Mouse (Mus musculus): ENCODE measurements at regions not wholly inside any gene's neighbourhood (a gene's known extent, or its start where the extent isn't known, plus 50 kb on each side); places are given as distances from the start of the nearest gene placed in this dataset.

- DNase-seq: no peak
Observed at GRCm38 (mm10) chr1:119364901-119365300, 57.1 kb downstream of the Inhbb start.

DNA sequence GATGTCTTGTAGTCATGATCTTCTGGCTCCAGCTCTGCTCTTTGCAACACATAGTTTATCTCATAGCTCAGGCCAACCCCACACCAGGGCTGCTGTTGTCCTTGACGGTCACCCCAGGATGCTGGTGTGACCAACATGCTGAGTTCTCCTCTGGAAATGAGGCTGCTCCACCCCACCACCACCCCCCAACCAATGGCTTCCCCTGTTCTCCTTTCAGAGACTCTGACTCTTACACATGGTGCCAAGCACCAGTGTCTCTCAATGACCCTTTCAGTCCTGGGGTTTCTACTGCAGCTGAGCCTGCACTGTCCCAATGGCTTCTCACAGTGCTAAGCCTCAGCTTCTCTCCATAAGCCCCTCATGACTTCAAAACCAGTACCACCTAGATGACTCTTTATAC is 64.0 kb downstream of the Inhbb start:
- DNase-seq: no peak

- no peak for DNase-seq
Observed at GRCm38 (mm10) chr1:119356916-119357315, 65.1 kb downstream of the Inhbb start.

- no peak for DNase-seq
Observed at GRCm38 (mm10) chr1:119355456-119355855, 66.6 kb downstream of the Inhbb start.

DNA sequence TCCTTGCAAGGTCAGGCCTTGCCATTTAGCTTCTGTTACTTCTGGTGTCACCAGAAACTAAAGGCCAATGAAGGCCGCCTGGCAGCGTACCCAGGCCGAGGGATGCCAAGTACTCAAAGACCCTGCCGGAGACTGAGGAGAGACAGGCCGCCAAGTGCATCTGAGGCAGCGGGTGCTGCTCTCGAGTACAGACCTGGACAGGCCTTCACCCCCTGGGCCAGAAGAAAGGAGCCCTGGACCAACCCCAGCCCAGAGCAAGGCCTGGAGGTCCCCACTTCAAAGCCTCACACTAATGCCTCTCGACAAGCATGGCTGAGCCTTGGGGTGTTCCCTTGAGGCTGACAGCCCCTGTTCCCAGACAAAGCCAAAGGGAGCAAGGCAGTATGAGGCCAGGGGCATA is 70.5 kb downstream of the Inhbb start:
- no peak for DNase-seq

DNA sequence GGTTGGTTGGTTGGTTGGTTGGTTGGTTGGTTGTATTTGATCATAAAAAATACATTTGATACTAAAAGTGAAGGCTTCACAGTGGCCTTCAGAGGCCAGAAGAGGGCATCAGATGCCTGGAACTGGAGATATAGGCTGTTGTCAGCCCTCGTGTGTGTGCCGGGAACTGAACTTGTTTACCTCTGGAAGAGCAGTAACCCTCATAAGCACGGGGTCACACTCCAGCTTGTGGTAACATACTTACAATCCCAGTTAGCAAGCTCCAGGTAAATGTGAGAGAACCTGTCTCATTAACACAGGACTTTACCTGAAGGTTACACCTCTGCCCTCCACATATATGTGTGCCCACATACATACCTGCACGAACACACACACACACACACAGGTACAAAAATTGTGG is 71.2 kb downstream of the Inhbb start:
- no peak for DNase-seq

DNA sequence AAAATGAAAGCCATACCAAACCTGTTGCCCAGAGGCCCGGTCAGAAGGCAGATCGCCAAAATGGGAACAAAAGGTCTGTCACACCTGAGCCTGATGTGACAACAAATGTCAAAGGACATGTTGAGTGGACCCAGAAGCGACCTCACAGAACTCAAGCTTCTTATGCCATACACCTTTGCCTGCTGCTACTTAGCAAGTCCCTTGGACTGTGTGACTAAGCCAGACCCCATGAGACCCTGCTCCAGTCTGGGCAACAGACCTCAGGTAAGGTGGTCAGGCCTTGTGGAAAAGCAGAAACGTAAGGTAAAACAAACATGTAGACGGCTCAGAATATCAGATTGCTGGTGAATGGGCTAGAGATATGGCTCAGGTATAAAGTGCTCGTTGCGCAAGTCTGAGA is 71.8 kb downstream of the Inhbb start:
- no peak for DNase-seq

DNA sequence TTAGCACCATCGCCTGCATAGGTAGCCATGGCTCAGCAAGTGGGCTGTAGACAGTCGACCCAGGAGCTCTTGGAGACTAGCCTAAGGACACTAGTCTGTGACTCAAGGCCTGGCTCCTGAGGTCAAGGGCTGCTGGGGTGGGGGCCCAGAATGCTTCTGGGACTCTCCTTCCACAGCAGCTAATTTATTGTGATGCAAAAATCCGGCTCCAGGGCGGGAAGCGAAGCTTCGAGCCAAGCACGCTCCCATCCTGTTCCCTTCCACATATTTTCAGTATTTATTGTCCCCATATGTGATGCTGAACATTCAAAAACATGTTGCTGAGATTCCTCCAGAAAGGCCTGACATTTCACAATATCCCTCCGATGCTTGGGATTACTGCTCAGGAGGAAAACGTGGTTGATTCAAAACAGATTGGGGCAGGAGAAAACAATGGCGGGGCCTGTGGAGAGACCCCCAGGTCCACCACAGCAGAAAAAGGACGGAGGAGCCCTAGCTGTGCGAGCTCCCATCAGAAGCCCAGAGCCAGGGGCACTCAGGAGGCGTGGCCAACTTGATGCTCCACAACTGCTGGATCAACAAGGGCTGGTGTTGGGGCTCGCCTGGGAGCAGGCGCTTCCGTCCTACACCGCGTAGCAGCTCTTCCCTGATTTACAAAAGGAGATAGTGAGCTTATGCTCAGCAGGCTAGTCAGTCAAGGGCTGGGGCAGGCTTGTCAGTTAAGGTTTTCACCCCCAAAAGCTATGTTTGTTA is 73.4 kb downstream of the Inhbb start:
- no peak for DNase-seq

GRCm38 (mm10) chr1:119347749-119348148 is 74.3 kb downstream of the Inhbb start:
- no peak for DNase-seq

DNA sequence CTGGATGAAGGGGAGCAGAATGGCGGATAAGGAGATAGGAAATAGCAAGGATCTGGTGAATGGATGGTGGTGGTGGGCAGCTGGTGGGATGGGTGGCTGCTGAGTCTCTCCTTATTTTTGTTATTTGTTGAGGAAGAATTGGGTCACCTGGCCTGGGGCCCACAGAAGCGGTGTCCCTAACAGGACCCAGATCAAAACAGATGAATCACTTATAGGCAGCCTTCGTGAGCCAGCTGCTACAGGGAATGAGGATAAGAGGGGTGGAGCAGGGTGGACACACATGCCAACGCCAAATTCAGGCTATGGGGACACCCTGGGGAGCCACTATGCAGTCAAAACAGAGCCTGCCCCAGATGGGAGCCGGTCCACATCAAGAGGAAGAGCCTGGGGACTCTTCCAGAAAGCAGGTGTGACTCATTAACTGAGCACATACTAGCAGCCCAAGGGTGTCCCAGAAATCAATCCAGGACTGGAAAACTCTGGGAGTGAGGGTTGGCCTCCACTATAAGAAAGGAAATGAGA is 75.4 kb downstream of the Inhbb start:
- DNase-seq: peak; percentile 31

DNA sequence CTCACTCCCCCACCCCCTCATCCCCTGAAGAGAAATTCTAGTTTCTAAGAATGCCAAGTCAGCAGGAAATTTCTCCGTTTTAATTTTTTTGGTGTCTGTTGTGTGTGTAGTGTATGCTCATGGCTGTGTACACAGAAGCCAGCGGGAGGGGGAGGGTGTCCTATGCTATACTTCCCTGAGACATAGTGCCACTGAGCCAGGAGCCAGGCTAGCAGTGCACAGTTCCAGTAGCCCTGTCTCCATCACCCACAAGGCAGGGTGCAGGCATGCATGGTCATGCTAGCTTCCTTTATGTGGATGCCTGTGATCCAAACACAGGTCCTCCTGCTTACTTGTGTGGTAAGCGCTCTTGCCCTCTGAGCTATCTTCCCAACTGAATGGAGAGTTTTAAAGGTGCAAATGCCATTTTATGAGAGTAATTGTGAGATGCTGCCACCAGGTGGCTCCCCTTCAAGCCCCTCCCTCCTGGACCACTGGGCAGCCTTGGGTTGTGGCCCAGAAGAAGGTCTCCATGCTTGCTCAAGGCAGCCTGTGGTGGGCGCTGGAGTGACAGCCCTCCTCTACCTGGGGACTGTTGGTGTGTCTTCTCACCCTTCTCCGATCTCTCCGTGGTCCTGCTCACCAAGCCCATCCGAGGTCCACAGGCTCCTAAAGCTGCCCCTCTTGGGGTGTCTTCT is 76.8 kb downstream of the Inhbb start:
- DNase-seq: no peak

GRCm38 (mm10) chr1:119344046-119344445 is 78.0 kb downstream of the Inhbb start:
- DNase-seq: peak; percentile 76

DNA sequence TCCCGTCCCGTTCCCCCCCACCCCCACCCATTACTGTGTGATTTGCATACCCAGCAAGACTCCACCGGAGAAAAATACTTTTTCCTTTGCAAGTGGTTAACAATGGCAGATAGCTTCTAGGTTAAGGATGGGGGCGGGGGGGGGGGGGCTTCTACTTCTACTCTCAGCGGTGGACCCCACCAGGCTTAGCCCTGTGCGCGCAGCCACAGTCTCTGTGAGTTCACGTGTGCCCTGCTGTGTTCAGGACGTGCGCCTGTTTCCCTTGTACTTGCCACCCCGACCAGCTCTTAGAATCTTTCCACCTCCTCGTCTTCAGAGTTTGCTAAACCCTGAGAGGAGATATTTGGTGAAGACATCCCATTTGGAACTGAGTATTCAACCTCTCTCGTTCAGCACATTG is 86.9 kb downstream of the Inhbb start:
- no peak for DNase-seq

- no peak for DNase-seq
Observed at GRCm38 (mm10) chr1:119330751-119331326, 91.2 kb downstream of the Inhbb start.

DNA sequence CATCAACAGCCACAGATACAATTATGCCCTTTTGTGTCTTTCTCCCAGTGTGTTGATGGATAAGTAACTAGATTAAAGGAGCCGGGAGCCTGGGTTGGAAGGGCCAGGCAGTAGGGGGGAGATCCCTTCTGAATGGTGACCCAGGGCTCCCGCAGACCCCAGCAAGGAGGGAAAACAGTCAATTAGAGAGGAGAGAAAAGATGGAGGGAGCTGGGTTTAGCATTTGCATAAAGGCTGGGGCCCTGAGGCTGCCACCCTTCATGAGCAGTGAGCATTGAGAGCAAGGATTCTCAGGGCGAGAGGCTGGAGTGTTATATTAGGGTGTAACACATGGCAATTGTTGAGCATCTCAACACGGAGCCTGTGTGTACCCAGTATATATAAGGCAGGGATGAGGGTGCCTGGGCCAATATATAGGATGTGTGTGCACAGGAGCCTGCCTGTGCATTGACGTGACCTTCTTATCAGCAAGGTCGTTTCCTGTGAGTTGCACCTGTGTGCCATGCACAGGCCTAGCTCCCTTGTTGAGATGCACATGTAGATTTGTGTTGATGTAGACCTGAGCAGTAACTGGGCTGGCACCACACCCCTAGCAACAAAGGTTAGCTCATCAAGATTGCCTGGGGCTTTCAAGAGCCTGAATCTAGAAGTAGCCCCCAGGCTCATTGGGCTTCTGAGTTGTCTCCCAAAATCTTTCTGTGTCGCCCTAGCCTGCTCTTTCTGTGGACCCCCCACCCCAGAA is 92.2 kb downstream of the Inhbb start:
- DNase-seq: no peak

DNA sequence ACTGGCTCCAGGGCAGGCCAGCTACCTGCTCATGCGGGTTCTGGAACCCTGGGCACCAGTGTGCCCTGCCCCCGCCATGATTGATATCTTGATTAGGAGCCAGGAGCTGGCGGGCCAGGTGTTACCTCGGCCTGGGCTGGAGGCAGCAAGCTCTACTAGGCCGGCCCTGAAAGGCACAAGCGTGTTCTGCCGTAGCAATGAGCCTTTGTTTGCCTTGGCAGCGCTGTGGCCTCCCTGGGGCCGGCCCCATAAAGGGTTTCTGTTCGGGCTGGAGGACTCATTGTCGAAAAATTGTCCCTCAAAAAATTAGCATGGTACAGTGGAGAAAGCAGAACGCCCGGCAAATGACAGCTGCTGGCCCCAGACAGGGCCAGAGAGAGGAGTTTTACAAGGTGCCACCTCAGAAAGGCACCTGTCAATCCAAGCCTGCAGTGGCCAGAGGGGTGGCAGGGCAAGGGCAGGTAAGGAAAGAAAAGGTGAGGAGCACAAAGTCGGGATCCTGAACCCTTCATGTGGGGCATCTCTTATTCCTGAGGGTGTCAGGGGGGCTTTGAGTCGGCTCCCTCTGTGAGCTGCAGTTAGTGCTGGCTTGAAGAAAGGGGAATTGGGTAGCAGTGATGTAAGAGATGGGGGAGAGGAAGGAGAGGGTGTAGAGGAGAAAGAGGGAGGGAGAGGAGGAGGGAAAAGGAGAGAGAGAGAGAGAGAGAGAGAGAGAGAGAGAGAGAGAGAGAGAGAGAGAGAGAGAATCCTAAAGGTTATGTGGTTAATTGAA is 92.9 kb downstream of the Inhbb start:
- DNase-seq: no peak

GRCm38 (mm10) chr1:119324551-119324950 is 97.5 kb downstream of the Inhbb start:
- no peak for DNase-seq

DNA sequence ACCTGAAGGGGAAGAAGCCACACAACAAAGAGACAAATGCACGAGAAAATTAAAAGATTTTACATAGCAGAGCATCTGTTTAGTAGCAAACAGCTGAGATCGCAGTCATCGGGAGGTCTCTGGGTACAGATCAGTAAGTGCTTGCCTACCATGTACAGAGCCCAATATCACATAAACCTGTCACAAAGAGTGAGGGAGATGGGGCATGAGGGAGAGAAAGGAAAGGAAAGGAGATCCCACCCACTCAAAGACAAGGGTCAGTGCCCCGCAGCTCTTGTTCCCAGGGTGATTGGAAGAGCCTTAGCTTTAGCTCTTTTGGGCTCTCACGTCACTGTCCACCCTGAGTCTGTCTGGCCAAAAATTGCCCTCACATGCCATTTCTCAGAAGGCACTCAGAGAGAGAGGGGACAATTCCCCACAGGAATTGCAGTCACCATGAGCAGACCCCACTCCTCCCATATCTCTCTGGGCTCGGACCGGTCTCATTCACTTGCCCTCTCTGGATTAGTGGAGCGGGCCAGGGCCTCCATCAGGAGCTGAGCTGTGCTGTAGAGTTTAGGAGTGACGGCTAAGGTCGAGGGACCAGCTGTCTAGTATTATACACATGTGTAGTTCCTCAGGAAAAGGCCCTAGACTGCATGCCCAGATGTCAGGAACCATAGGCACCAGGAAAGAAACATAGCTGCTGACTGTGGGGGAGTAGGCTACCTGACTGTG is 99.6 kb downstream of the Inhbb start:
- no peak for DNase-seq

DNA sequence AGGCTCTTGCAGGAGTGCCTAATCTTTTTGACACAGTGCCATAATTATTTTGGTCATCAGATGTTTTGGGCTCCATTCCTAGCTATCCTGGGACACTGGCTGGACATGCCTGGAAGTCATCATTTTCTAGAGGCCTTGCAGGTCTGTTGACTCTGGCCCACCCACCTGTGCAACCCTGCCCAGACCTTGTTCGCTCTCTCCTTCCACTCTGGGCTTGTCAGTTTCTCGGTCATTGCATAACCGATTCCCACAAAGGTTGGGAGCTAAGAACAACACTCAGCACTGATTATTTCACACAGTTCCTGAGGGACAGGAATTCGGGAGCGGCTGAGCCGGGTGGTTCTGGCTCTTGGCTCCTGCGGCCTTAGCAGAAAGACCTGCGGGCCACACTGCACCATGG is 100.2 kb downstream of the Inhbb start:
- no peak for DNase-seq

DNA sequence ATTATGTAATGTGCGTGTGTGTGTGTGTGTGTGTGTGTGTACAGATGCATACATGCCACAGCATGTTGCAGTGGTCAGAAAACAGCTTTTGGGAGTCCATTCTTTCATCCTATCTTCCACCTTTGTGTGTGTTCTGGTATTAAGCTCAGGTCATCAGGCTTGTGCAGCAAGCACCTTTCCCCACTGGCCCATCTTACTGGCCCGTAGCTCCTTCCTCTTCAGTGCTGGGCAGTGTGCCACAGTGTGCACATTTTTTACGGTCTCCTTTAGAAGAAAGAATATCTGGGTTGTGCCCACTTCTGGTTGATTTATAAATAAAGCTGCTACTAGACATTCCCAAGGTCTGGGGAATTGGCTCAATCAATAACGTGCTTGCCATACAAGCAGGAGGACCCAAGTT is 105.0 kb downstream of the Inhbb start:
- DNase-seq: no peak

DNA sequence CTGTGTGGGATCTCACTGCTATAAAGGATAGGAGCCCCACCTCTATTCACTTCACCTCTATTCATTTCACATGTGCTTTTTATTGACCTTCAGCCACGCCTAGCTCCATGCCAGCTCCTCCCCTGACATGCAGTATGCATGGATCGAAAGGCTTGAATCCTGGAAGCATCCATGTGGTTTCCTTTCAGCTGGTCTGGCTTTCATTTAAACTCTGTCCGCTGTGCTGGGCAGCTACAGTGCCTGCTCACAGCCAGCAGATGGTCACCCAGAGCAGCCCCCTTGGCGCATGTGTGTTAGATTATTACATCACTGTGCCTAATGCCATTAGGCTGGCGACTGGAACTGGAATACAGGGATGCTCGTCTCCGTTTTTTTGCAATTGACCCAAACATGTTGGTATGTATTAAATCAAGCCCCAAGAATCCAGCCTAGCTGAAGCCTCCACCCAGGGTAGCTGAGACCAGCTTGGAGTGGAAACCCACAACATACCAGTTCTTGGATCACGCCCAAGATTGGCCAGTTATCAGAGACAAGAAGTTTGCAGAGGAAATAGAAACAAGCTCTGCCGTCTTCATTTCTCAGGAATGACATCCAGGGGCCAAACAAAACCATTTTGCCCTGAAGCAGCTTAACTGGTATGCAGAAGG is 113.2 kb downstream of the Inhbb start:
- no peak for DNase-seq

Data from adrenal gland, adult 2 months (tissue).